ENCODE assay signal across 8 mouse cellular contexts in genomic region chr13:101767809-101768629, GRCm38 (mm10). TPM values are rescaled to one million over a fixed set of nuclear protein-coding genes. Genes with fewer than 3 reads are reported as not detected.
DNase-seq lines count a peak whose midpoint lies in the region; ATAC-seq and TF ChIP-seq lines count a peak whose summit lies in the region.

Pik3r1 (minus strand) TSS chr13:101768217.

- peak; percentile 42 for TF ChIP-seq CTCF in C2C12 (IDR thresholded peaks at IDR 0.05; ENCODE audit: control insufficient read depth, insufficient read depth, insufficient read length)
- TF ChIP-seq CTCF in brain, embryonic 14.5 days (IDR thresholded peaks at IDR 0.05; ENCODE audit: borderline replicate concordance, extremely low read depth, insufficient read depth, insufficient read length): no peak

- H3ac ChIP-seq in C2C12 (ENCODE audit: control insufficient read depth, insufficient read length, low read depth): peak within 1 kb of the TSS; percentile 59

- H3K27ac ChIP-seq in heart, embryonic 12.5 days (ENCODE audit: poor library complexity, severe bottlenecking): peak within 1 kb of the TSS; percentile 93
- H3K27ac ChIP-seq in liver, embryonic 12.5 days: peak within 1 kb of the TSS; percentile 89
- peak within 1 kb of the TSS; percentile 98 for H3K27ac ChIP-seq in stomach, embryonic 15.5 days

- no peaks in the 10 kb centered on the region for H3K27me3 ChIP-seq in C2C12 (ENCODE audit: control insufficient read depth, insufficient read depth, insufficient read length)
- no peaks in the 10 kb centered on the region for H3K27me3 ChIP-seq in erythroblast, embryonic 14.5 days (ENCODE audit: control insufficient read depth)
- no peaks in the 10 kb centered on the region for H3K27me3 ChIP-seq in heart, embryonic 12.5 days (replicated peaks)
- no peaks in the 10 kb centered on the region for H3K27me3 ChIP-seq in liver, embryonic 12.5 days (replicated peaks)
- H3K27me3 ChIP-seq in stomach, embryonic 15.5 days (replicated peaks): no peaks in the 10 kb centered on the region

- no peaks in the 10 kb centered on the region for H3K9me3 ChIP-seq in erythroblast, embryonic 14.5 days (ENCODE audit: control insufficient read depth, low read length)
- no peaks in the 10 kb centered on the region for H3K9me3 ChIP-seq in heart, embryonic 12.5 days (replicated peaks)
- H3K9me3 ChIP-seq in liver, embryonic 12.5 days (replicated peaks): no peaks in the 10 kb centered on the region
- no peaks in the 10 kb centered on the region for H3K9me3 ChIP-seq in stomach, embryonic 15.5 days

- peaks cover 33% of the 10 kb centered on the region for H3K79me3 ChIP-seq in C2C12 (ENCODE audit: low read depth)

- H3K4me3 ChIP-seq in C2C12 (ENCODE audit: insufficient read depth, poor library complexity, severe bottlenecking): peak within 1 kb of the TSS; percentile 45
- H3K4me3 ChIP-seq in erythroblast, embryonic 14.5 days (replicated peaks): peak within 1 kb of the TSS; percentile 88
- H3K4me3 ChIP-seq in heart, embryonic 12.5 days: peak within 1 kb of the TSS; percentile 77
- H3K4me3 ChIP-seq in liver, embryonic 12.5 days: peak within 1 kb of the TSS; percentile 80
- peak within 1 kb of the TSS; percentile 98 for H3K4me3 ChIP-seq in stomach, embryonic 15.5 days (replicated peaks)

- peak within 1 kb of the TSS; percentile 81 for H3K4me2 ChIP-seq in heart, embryonic 12.5 days
- H3K4me2 ChIP-seq in liver, embryonic 12.5 days: peak within 1 kb of the TSS; percentile 97
- H3K4me2 ChIP-seq in stomach, embryonic 15.5 days: peak within 1 kb of the TSS; percentile 83

- H3K9ac ChIP-seq in heart, embryonic 12.5 days: peak within 1 kb of the TSS; percentile 89
- H3K9ac ChIP-seq in liver, embryonic 12.5 days: peak within 1 kb of the TSS; percentile 89
- peak within 1 kb of the TSS; percentile 99 for H3K9ac ChIP-seq in stomach, embryonic 15.5 days

- peak; percentile 98 for ATAC-seq in heart, embryonic 12.5 days (ENCODE audit: insufficient number of reproducible peaks, low FRiP score)
- ATAC-seq in liver, embryonic 12.5 days: peak; percentile 96
- peak; percentile 97 for ATAC-seq in stomach, embryonic 15.5 days (ENCODE audit: insufficient read depth, low FRiP score, low read depth)

- no peaks in the 10 kb centered on the region for H3K36me3 ChIP-seq in C2C12 (ENCODE audit: control insufficient read depth, insufficient read depth)
- no peaks in the 10 kb centered on the region; the same call in 1 of the 2 replicates for H3K36me3 ChIP-seq in erythroblast, embryonic 14.5 days (ENCODE audit: control insufficient read depth)
- H3K36me3 ChIP-seq in heart, embryonic 12.5 days: 0 out of 2 replicates have a peak, but pooled peaks cover 3% of the 10 kb centered on the region
- H3K36me3 ChIP-seq in liver, embryonic 12.5 days: no peaks in the 10 kb centered on the region
- H3K36me3 ChIP-seq in stomach, embryonic 15.5 days: no peaks in the 10 kb centered on the region

- H3K79me2 ChIP-seq in C2C12 (ENCODE audit: control insufficient read depth, insufficient read depth): peaks cover 47% of the 10 kb centered on the region

- peak; percentile 98 for DNase-seq in brain, embryonic 14.5 days (ENCODE audit: low read depth)
- DNase-seq in kidney, postnatal 10 days: peak; percentile 99
- DNase-seq in natural killer cell, adult 2 months (ENCODE audit: low spot score in 2 of 2): peak; percentile 90 to 91

- peak; percentile 76; the same call in 1 of the 2 replicates for TF ChIP-seq POLR2A in brain, embryonic 14.5 days (IDR thresholded peaks at IDR 0.05; ENCODE audit: borderline replicate concordance, extremely low read depth, insufficient read depth, insufficient read length, poor library complexity, severe bottlenecking)

- WGBS in heart, embryonic 12.5 days: under 1% methylated on average over 75 of the region's 76 CpGs
- 2% methylated on average over 75 of the region's 76 CpGs for WGBS in liver, embryonic 12.5 days (ENCODE audit: insufficient replicate concordance)
- WGBS in stomach, embryonic 15.5 days: under 1% methylated on average over 74 of the region's 76 CpGs

- H3K4me1 ChIP-seq in erythroblast, embryonic 14.5 days (ENCODE audit: control insufficient read depth): peaks cover 74% of the 10 kb centered on the region
- peaks cover 31% of the 10 kb centered on the region for H3K4me1 ChIP-seq in heart, embryonic 12.5 days (replicated peaks)
- peaks cover 75% of the 10 kb centered on the region for H3K4me1 ChIP-seq in liver, embryonic 12.5 days
- peaks cover 24% of the 10 kb centered on the region for H3K4me1 ChIP-seq in stomach, embryonic 15.5 days

TF ChIP-seq in C2C12, 6 proteins besides CTCF, POLR2A, EP300 and RAD21:
- TF ChIP-seq CEBPB (IDR thresholded peaks at IDR 0.05; ENCODE audit: low read depth): no peak
- TF ChIP-seq MYOG (IDR thresholded peaks at IDR 0.05; ENCODE audit: control insufficient read depth, extremely low read depth, insufficient read length): no peak
- TF ChIP-seq MAX (IDR thresholded peaks at IDR 0.05): no peak
- TF ChIP-seq MYOD1 (IDR thresholded peaks at IDR 0.05; ENCODE audit: control insufficient read depth, insufficient read length, low read depth): no peak
- no peak for TF ChIP-seq FOSL1 (IDR thresholded peaks at IDR 0.05; ENCODE audit: insufficient read depth, low read length, poor library complexity, severe bottlenecking)
- TF ChIP-seq USF1 (IDR thresholded peaks at IDR 0.05; ENCODE audit: low read depth): no peak

RNA-seq across cellular contexts. Expression of gene Pik3r1, which starts in this region (rescaled TPM):
- 7.3 TPM for polyA plus RNA-seq in C2C12 (2012; fragmentation: generic; extraction: Trizol)
- 17.7 and 39.7 TPM in 2 replicates for polyA plus RNA-seq in brain, embryonic 14.5 days (2012; rRNA removed)
- 2.0 and 2.9 TPM in 2 replicates for polyA plus RNA-seq in erythroblast, embryonic 14.5 days (2012)
- polyA plus RNA-seq in heart, embryonic 12.5 days (2016; fragmentation: Nextera tagmentation; extraction: Ambion mirVana): 14.8 and 18.1 TPM in 2 replicates
- polyA plus RNA-seq in liver, embryonic 12.5 days (2016; fragmentation: Nextera tagmentation; extraction: Ambion mirVana): 17.2 and 22.0 TPM in 2 replicates
- 49.6 and 55.0 TPM in 2 replicates for polyA plus RNA-seq in stomach, embryonic 15.5 days (2015; fragmentation: Nextera tagmentation; extraction: Ambion mirVana)

Comparison
In these comparisons a context has a peak if more than half of its experiments do, and no peak if none do; other contexts are left out.
1. Peak in every context shown above with its lines: DNase-seq, ATAC-seq, H3K4me3 ChIP-seq and H3K27ac ChIP-seq.
2. H3K4me3 ChIP-seq: peak in every context shown above with its lines; median percentile 98 in stomach, embryonic 15.5 days; 88 in erythroblast, embryonic 14.5 days; 80 in liver, embryonic 12.5 days; 77 in heart, embryonic 12.5 days; 45 in C2C12.